Mouse (Mus musculus) left cerebral cortex, postnatal 14 days (tissue): ENCODE measurements around the gene Anln. TPM values are rescaled to one million over a fixed set of nuclear protein-coding genes. Genes with fewer than 3 reads are reported as not detected.
"Not testable (repeated sequence)": the region's sequence is repeated elsewhere in the genome, so short reads cannot be mapped to it uniquely, and the experiment has no call there.

Experiments used
- DNase-seq, 2 experiments: peaks; one replicate each; pipeline ENCODE4 v3.0.0; 2021 to 2022; ENCODE audit warnings: low spot score in 2 of 2, mixed read lengths in 1 of 2
- intact Hi-C: fragments of 180-260 bp; cut with DNase I; formaldehyde crosslinking; loops from one replicate; pipeline ENCODE4 v1.15.1; 2025
- total RNA-seq, 2 experiments: library from RNA; stranded (reverse); gene quantifications; 2 replicates each; pipeline ENCODE4 v1.2.3; 2021

The Anln gene
- total RNA-seq, 2 experiments from 2014 or later, result 4.2 to 4.6 TPM

GRCm38 (mm10) chr9:22340331-22340730 is 48.7 kb downstream of the Anln start:
- intact Hi-C loops, result no loop called here

GRCm38 (mm10) chr9:22337217-22337616 is 51.8 kb downstream of the Anln start:
- intact Hi-C loops, result no loop called here
- no peak for DNase-seq

More at GRCm38 (mm10) chr9:22340331-22340730, 48.7 kb downstream of the Anln start:
- no peak for DNase-seq

DNA sequence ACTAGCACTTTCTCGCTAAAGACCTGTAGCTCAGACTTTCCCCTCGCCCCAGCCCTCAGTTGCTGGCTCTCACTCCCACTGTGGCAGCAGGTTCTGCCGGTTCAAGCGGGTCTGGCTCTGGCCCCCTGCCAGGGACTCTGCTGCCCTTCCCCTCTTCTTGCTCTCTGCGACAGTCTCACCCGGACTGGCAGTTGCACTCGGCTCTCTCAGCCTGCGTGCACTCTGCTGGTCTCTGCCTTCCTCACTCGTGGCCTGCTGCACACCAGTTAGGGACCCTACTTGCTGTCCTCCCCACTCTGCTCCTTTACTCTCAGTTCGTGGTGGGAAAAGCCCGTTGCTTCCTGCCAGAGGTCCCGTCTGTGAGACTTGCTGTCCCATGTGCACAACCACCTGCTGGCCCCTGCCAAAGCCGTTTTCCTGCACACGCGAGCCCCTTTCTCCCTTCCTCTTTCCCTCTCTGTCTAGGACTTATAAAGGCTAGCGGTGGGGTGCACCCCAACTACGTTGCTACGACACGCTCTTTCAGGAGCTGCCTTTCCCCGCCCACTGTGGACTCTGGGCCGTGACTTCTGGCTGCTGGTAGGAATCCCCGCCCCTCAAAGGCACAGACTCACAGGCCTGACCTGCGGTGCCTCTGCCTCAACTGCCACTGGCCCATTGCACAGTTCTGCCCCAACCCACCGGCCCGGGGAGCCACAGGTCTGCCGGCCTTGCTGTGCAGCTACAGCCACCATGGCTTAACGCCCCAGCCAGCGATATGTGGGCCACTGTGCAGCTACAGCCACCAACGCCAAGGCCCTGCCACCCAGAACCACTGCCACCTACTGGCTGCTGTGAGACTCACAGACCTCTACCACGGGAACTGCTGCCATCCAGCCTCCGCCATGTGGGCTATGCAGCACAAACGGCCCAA is 61.3 kb downstream of the Anln start:
- intact Hi-C loops, result no loop called here
- DNase-seq, result peak; percentile 73 to 74

GRCm38 (mm10) chr9:22327099-22327474 is 61.9 kb downstream of the Anln start:
- intact Hi-C loops, result no loop called here
- DNase-seq, result no peak

- intact Hi-C loops, result no loop called here
- no peak for DNase-seq
Observed at GRCm38 (mm10) chr9:22324579-22324978, 64.4 kb downstream of the Anln start.

DNA sequence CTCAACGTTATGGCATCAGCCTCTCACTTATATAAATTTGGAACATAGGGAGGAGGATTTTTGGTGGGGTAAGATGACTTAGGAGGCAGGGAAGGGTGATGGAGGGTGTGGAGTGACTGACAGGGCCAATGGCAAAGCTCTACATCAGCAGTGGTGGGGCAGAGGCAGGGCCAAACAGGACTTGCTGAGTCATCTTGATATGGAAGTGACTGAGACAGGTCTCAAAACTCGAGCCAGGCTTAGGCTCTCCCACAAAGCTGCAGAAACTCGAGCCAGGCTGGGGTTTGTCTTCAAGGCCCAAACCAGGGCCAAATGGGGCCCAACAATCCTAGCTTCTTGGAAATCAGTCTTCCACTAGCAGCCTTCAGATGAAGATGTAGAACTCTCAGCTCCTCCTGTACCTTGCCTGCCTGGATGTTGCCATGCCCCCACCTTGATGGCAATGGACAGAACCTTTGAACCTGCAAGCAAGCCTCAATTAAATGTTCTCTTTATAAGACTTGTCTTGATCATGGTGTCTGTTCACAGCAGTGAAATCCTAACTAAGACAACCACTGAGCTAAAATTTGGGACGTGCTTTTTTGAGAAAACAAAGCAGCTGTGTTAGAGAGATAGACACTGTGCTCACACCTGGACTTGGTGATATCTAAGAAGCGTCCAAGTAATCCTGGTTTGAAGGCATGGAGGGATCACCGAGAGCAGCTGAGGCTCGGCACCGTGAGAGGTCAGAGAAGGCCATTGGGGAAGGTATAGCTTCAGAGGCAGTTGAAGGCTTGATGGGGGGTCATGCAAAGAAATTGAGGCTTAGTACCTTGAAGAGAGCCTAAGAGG is 66.4 kb downstream of the Anln start:
- intact Hi-C loops, result no loop called here

GRCm38 (mm10) chr9:22319109-22319508 is 69.9 kb downstream of the Anln start:
- DNase-seq, result no peak
- intact Hi-C loops, result loop anchor here (10.0 kb wide), 1 partner anchor 86 kb away; no protein-coding TSS in a partner anchor

More for the DNA sequence above, 66.4 kb downstream of the Anln start:
- no peak for DNase-seq

- intact Hi-C loops, result loop anchor here (10.0 kb wide), 1 partner anchor 89 kb away; no protein-coding TSS in a partner anchor
- not testable (repeated sequence) for DNase-seq
Observed at GRCm38 (mm10) chr9:22316047-22316446, 72.9 kb downstream of the Anln start.

- intact Hi-C loops, result loop anchor here (10.0 kb wide), 1 partner anchor 91 kb away; no protein-coding TSS in a partner anchor
- DNase-seq, result no peak
Observed at GRCm38 (mm10) chr9:22314066-22314465, 74.9 kb downstream of the Anln start.

DNA sequence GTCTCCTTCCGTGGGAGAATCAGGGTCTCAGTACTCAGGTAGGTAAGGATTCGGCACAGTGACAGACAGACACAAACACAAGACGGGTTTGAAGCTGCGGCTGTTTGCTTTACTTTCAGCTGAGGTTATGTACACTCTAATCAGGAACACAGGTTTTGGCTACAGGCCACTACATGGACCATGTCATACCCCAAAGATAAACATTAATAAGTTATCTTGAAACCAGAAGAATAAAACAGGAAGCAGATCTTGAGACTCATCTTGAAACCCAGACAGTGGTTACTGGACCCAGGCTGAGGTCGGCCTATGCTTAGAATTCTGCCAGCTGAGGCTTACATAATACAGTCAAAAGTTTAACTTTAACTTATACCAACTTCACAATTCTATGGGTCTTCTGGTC is 75.8 kb downstream of the Anln start:
- no peak for DNase-seq
- intact Hi-C loops, result loop anchor here (10.0 kb wide), 1 partner anchor 92 kb away; no protein-coding TSS in a partner anchor

DNA sequence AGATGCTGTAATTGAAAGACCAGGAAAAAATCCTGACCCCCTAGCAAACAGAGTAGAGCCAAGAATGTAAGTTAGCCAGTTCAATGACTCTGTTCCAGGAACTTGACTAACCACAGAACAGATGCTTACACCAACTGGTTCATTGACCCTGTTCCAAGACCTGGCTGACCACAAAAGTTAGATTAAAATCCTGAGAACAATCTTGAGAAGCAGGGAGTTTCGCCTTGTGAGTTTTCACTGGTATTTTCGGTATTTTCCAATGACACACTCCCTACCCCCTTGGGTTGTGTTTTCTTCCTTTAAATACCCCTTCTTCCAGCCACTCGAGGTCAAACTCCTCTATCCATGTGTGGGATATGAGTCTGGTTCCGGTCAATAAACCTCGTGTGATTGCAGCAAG is 79.3 kb downstream of the Anln start:
- DNase-seq, result no peak
- intact Hi-C loops, result loop anchor here (10.0 kb wide), 1 partner anchor 95 kb away; no protein-coding TSS in a partner anchor

- intact Hi-C loops, DNase-seq: not testable (repeated sequence)
Observed at GRCm38 (mm10) chr9:22307920-22308262, 81.1 kb downstream of the Anln start.

GRCm38 (mm10) chr9:22307156-22307919 is 81.7 kb downstream of the Anln start, which contains the start of gene Zfp810:
Gene Zfp810, minus strand, starts transcription at chr9:22307648.
- intact Hi-C loops, result no loop called here
- peak; percentile 96 to 98 for DNase-seq

DNA sequence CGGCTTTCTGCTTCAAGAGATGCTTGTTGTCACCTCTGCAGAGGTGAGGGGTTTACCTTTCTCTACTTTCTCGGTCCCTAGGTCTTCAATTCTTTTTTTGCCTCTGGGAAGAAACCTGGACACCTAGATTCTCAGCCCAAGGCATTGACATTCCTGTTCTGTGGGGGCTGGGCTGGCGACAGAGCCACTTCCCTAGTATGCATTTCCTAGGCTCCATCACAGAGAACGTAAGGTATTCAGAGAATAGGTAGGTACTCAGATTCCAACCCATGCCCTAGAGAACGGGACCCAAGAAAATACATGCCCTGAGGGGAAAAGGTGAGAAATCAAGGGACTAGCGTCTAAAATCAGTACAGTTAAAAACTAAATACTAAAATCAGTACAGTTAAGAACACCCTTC is 82.3 kb downstream of the Anln start:
- intact Hi-C loops, result no loop called here
- DNase-seq, result peak in 1 of 2 experiments; percentile 16

GRCm38 (mm10) chr9:22302199-22302598 is 86.8 kb downstream of the Anln start:
- intact Hi-C loops, result no loop called here
- DNase-seq, result no peak
